Mouse (Mus musculus): Measurements from ENCODE around the gene Tubgcp3. TPM values are rescaled to one million over a fixed set of nuclear protein-coding genes. Genes with fewer than 3 reads are reported as not detected.

The Tubgcp3 gene
- total RNA-seq, 2 experiments from 2014 or later = 8.6 to 8.9 TPM

DNA sequence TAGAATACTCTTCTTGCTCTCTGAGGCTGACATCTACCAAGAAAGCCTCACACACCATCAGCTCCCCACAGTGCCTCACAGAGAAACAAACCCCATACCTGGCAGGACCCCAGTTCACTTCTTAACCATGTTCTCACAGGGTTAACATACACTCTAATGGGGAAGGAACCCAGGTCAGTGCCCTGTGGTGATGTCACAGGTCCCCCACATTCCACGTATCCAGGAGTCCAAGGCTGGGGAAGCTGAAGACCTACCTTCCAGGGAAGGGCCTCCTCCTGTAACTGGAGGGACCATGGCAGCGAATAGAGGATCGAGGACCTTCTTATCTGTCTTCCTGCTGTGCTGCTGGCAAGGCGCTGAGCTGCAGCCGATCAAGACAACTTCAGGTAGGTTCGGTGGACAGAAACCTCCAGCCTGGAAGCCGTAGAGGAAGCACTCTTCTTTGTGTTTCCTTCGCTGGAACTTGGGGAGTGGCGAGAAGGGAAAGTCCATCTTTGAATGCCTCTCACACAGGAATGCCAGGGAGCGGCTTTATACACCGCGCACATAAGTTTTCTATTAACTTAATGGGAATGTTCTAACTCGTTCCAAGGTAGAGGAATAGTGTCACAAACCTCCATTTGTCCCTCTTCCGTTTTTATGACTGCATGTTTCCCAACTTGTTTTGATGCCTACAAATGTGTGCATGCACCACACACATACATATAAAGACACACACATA is 99.1 kb downstream of the Tubgcp3 start, which contains the start of gene Spaca7:
Gene Spaca7, plus strand, starts transcription at position 216 of the 721 bp plus-strand sequence.
- intact Hi-C loops (cut with DNase I) = no loop called here
- DNase-seq = no peak
- Histone ChIP-seq H3K4me3 (no peak within 1 kb of the TSS), H3K27ac (no peak within 1 kb of the TSS)
- no peak for TF ChIP-seq CTCF (IDR thresholded peaks at IDR 0.05)

DNA sequence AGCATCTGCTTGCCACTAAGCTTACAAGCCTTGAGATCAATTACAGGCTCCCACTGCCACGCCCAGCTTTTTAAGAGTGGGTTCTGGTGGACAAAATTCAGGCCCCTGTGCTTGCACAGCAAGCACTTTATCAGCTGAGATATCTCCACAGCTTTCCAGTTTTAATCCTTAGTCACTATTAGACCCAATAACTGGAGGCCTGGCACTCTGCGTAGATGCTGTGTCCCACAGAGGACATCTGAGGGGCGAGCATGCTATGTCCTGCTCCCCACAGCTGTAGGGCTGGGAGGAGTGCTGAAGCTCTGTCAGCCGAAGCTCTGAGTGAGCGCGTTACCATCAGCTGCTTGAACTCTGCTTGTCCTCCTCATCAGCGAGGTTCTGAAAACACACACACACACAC is 105.5 kb downstream of the Tubgcp3 start:
- TF ChIP-seq CTCF (IDR thresholded peaks at IDR 0.05) = no peak
- intact Hi-C loops (cut with DNase I) = no loop called here
- Histone ChIP-seq H3K27ac (no peak overlapping the region), H3K4me3 (no peak overlapping the region)
- DNase-seq = no peak

- TF ChIP-seq CTCF (IDR thresholded peaks at IDR 0.05) = no peak
- DNase-seq = no peak
- Histone ChIP-seq H3K27ac (no peak overlapping the region), H3K4me3 (no peak overlapping the region)
- intact Hi-C loops (cut with DNase I) = no loop called here
Observed at GRCm38 (mm10) chr8:12565488-12565887, 106.6 kb downstream of the Tubgcp3 start.

DNA sequence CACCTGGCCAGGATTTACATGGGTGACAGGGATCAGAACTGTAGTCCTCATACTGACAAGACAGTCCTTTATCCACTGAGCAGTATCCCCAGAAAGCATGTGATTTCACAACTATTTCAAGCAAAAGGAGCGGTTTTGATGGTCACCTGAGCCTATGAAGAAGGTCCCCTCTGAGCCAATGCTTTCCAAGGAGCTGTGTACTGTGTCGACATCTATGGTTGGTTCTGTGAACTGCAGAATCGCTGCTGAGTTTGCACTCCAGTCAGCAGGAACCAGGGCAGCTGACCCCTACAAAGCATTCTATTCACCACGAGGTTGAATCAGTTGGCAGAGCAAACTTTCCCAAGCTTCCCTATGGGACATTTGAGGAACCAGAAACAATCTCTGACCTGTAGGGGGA is 107.7 kb downstream of the Tubgcp3 start:
- H3K4me3 ChIP-seq = no peak overlapping the region
- intact Hi-C loops (cut with DNase I) = loop anchor here (5.0 kb wide), 1 partner anchor 567 kb away; no protein-coding TSS in a partner anchor
- no peak overlapping the region for H3K27ac ChIP-seq
- DNase-seq = no peak
- TF ChIP-seq CTCF (IDR thresholded peaks at IDR 0.05) = peak; percentile 54

Small RNA genes within 50 kb of the gene (microRNA-seq; reads per million reads assigned to microRNA genes)
- not detected for gene Gm26483

Other genes starting within 250 kb of the Tubgcp3 start
- not detected for gene Spaca7, start 99.2 kb downstream of the Tubgcp3 start, total RNA-seq (2021)
- gene Atp11a, start 84.8 kb upstream of the Tubgcp3 start, total RNA-seq (2021) = 10 to 100 TPM; 27.1 to 30.9 TPM
- 10 to 100 TPM; 26.0 to 49.7 TPM for gene Mcf2l, start 201.6 kb upstream of the Tubgcp3 start, total RNA-seq (2021)